Mouse (Mus musculus): ENCODE measurements around the gene Akr1b3. TPM values are rescaled to one million over a fixed set of nuclear protein-coding genes. Genes with fewer than 3 reads are reported as not detected.
A peak's percentile ranks its signal among the peaks of the same experiment; 100 is the strongest.
"Not testable (repeated sequence)": the region's sequence is repeated elsewhere in the genome, so short reads cannot be mapped to it uniquely, and the experiment has no call there.

Gene Akr1b3
- polyA plus RNA-seq, 1 experiment = 258 TPM

DNA sequence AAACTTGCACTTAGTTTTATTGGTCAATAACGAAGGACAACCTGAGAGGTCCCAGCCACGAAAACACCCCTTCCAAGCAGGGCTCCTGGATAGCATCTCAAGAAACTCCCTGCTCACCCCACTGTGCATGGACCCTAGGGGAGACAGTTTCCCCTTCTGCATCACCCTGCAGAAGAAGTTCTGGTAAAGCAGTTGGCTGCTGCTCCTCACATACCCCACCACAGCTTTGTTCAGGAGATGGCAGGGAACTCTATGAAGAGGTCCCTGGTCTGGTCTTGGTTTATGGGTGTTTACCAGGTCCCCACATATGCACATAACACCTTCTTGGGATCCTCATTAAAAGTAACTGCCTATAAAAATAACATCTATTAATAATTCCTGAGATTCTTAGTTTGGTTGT, 25.2 kb upstream of the Akr1b3 start:
- TF ChIP-seq POLR2A (IDR thresholded peaks at IDR 0.05; ENCODE audit: control insufficient read depth, low read depth, low read length) (no peak), CTCF (IDR thresholded peaks at IDR 0.05; ENCODE audit: control insufficient read depth, insufficient read depth, insufficient replicate concordance, low read depth, low read length) (no peak)
- Histone ChIP-seq H3K27me3 (ENCODE audit: control insufficient read depth, insufficient read depth, low read length) (no peaks in the 10 kb centered on the region), H3K4me3 (ENCODE audit: control insufficient read depth, low read depth, low read length) (no peak overlapping the region), H3K4me1 (ENCODE audit: control insufficient read depth, insufficient read depth, low read length) (peaks cover 18% of the 10 kb centered on the region), H3K36me3 (ENCODE audit: control insufficient read depth, insufficient read depth, low read length) (no peaks in the 10 kb centered on the region), H3K27ac (ENCODE audit: control insufficient read depth, insufficient read depth, low read depth, low read length) (no peak overlapping the region)

DNA sequence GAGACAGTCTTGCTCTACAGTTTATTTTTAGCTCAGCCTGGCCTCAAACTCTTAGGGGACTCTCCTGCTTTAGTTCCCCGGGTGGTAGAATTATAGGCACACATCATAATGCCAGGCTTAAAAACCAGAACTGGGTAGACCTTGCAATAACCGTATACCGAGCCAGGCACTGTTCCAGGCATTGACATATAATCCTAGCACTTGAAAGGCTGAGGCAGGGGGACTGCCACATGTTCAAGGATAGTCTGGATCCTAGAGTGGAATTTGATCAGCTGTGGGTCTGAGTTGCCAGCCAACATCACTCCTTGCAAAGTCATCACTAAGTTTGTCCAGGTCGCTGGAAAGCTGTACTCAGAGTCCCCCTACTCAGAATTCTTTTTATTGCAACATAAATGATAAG, 24.7 kb upstream of the Akr1b3 start:
- no peak overlapping the region for H3K4me3 ChIP-seq (ENCODE audit: control insufficient read depth, low read depth, low read length)
- H3K27me3 ChIP-seq (ENCODE audit: control insufficient read depth, insufficient read depth, low read length) = no peaks in the 10 kb centered on the region
- peaks cover 18% of the 10 kb centered on the region for H3K4me1 ChIP-seq (ENCODE audit: control insufficient read depth, insufficient read depth, low read length)
- H3K36me3 ChIP-seq (ENCODE audit: control insufficient read depth, insufficient read depth, low read length) = no peaks in the 10 kb centered on the region
- no peak overlapping the region for H3K27ac ChIP-seq (ENCODE audit: control insufficient read depth, insufficient read depth, low read depth, low read length)
- no peak for TF ChIP-seq CTCF (IDR thresholded peaks at IDR 0.05; ENCODE audit: control insufficient read depth, insufficient read depth, insufficient replicate concordance, low read depth, low read length)
- TF ChIP-seq POLR2A (IDR thresholded peaks at IDR 0.05; ENCODE audit: control insufficient read depth, low read depth, low read length) = no peak

DNA sequence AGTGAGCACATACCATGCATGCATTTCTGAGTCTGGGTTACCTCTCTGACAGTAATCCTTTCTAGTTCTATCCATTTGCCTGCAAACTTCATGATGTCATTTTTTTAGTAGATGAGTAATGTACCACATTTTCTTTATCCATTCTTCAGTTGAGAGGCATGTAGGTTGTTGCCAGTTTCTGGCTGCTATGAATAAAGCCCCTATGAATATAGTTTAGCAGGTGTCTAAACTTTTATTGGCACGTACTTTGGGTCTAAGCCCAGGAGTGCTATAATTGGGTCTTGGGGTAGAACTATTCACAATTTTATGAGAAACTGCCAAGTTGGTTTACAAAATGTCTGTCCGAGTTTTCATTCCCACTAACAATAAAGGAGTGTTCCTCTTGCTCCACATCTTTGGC, 20.5 kb upstream of the Akr1b3 start:
- H3K4me3 ChIP-seq (ENCODE audit: control insufficient read depth, low read depth, low read length) = no peak overlapping the region
- H3K4me1 ChIP-seq (ENCODE audit: control insufficient read depth, insufficient read depth, low read length) = no peaks in the 10 kb centered on the region
- no peaks in the 10 kb centered on the region for H3K27me3 ChIP-seq (ENCODE audit: control insufficient read depth, insufficient read depth, low read length)
- H3K36me3 ChIP-seq (ENCODE audit: control insufficient read depth, insufficient read depth, low read length) = no peaks in the 10 kb centered on the region
- TF ChIP-seq POLR2A (IDR thresholded peaks at IDR 0.05; ENCODE audit: control insufficient read depth, low read depth, low read length) = no peak
- H3K27ac ChIP-seq (ENCODE audit: control insufficient read depth, insufficient read depth, low read depth, low read length) = no peak overlapping the region

DNA sequence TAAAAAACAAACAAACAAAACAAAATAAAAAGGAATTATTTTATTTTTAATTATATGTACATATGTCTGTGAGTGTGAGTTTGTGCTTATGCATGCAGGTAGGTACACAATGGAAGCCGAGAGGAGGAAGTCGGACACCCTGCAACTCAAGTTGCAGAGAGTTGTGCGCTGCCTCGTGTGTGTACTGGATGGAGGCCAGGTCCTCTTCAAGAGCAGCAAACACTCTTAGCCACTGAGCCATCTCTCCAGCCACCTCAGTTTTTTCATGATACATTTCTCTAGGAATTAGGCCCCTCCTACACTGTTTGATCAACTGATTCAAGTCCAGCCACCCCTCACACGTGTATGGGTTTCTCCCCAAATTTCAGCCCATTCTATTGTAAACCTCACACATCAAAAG, 17.4 kb upstream of the Akr1b3 start:
- Histone ChIP-seq H3K4me3 (ENCODE audit: control insufficient read depth, low read depth, low read length) (no peak overlapping the region), H3K27me3 (ENCODE audit: control insufficient read depth, insufficient read depth, low read length) (no peaks in the 10 kb centered on the region), H3K4me1 (ENCODE audit: control insufficient read depth, insufficient read depth, low read length) (peaks cover 2% of the 10 kb centered on the region), H3K27ac (ENCODE audit: control insufficient read depth, insufficient read depth, low read depth, low read length) (no peak overlapping the region), H3K36me3 (ENCODE audit: control insufficient read depth, insufficient read depth, low read length) (no peaks in the 10 kb centered on the region)
- TF ChIP-seq CTCF (IDR thresholded peaks at IDR 0.05; ENCODE audit: control insufficient read depth, insufficient read depth, insufficient replicate concordance, low read depth, low read length) (no peak), POLR2A (IDR thresholded peaks at IDR 0.05; ENCODE audit: control insufficient read depth, low read depth, low read length) (no peak)

DNA sequence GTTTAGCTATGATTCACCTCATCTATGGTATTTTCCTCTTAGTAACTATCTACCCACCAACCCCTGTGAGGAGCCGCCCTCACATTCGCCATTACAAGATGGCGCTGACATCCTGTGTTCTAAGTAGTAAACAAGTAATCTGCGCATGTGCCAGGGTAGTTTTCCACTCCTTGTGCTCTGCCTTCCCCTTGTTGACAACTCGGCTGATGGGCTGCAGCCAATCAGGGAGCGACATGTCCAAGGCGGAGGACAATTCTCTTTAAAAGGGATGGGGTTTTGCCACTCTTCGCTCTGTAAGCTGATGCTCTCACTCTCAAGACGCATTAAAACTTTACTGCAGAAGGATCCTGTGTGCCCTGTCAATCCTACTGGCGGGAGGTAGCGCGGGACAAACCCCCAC, 14.5 kb upstream of the Akr1b3 start:
- Histone ChIP-seq H3K4me3 (ENCODE audit: control insufficient read depth, low read depth, low read length) (peak overlapping the region; percentile 38), H3K27ac (ENCODE audit: control insufficient read depth, insufficient read depth, low read depth, low read length) (peak overlapping the region; percentile 87)
- not testable (repeated sequence) for H3K36me3 ChIP-seq (ENCODE audit: control insufficient read depth, insufficient read depth, low read length)

DNA sequence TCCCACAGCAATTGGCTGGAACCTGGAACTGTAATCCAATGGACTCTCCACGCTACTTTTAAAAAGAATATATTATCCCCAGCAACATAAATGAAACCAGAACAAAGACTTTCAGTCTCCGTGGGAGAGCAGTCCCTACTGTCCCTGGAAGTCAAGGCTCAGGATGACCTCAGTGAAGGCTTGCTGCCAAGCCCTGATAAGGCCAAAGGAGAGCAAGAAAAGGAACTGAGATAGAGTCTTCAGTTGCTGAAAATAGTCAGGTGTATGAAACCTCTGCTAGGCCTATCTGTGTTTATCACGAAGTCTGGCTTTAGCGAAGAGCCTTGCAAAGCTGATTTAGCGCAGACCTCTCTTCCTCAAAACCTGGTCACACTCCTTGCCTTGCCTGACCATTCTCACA, 14.1 kb upstream of the Akr1b3 start:
- H3K4me1 ChIP-seq (ENCODE audit: control insufficient read depth, insufficient read depth, low read length) = peaks cover 2% of the 10 kb centered on the region
- H3K27me3 ChIP-seq (ENCODE audit: control insufficient read depth, insufficient read depth, low read length) = no peaks in the 10 kb centered on the region
- peak overlapping the region; percentile 38; the same call in 1 of the 2 replicates for H3K4me3 ChIP-seq (ENCODE audit: control insufficient read depth, low read depth, low read length)
- H3K27ac ChIP-seq (ENCODE audit: control insufficient read depth, insufficient read depth, low read depth, low read length) = peak overlapping the region; percentile 87
- no peaks in the 10 kb centered on the region for H3K36me3 ChIP-seq (ENCODE audit: control insufficient read depth, insufficient read depth, low read length)
- TF ChIP-seq POLR2A (IDR thresholded peaks at IDR 0.05; ENCODE audit: control insufficient read depth, low read depth, low read length) (no peak), CTCF (IDR thresholded peaks at IDR 0.05; ENCODE audit: control insufficient read depth, insufficient read depth, insufficient replicate concordance, low read depth, low read length) (no peak)

More for the DNA sequence above, 14.5 kb upstream of the Akr1b3 start:
- not testable (repeated sequence) for H3K27me3 ChIP-seq (ENCODE audit: control insufficient read depth, insufficient read depth, low read length); H3K4me1 ChIP-seq (ENCODE audit: control insufficient read depth, insufficient read depth, low read length)

DNA sequence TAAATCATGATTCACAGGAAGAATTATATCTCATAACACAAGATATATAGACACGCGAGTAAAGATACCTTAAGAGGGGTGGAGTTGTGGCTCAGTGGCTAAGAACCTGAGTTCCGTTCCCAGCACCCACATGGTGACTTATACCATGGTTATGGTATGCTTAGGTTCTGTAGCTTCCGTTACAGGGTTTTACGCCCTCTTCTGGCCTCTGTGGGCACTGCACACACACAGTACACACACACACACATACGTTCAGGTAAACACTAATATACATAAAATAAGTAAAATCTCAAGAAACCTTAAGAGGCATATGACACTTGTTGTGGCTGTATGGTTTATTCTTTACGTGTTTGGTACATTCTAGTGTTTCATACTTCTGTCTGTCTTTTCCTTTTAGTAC, 4.8 kb upstream of the Akr1b3 start:
- Histone ChIP-seq H3K36me3 (ENCODE audit: control insufficient read depth, insufficient read depth, low read length) (no peaks in the 10 kb centered on the region), H3K27me3 (ENCODE audit: control insufficient read depth, insufficient read depth, low read length) (no peaks in the 10 kb centered on the region), H3K4me1 (ENCODE audit: control insufficient read depth, insufficient read depth, low read length) (no peaks in the 10 kb centered on the region), H3K4me3 (ENCODE audit: control insufficient read depth, low read depth, low read length) (no peak overlapping the region), H3K27ac (ENCODE audit: control insufficient read depth, insufficient read depth, low read depth, low read length) (no peak overlapping the region)
- TF ChIP-seq POLR2A (IDR thresholded peaks at IDR 0.05; ENCODE audit: control insufficient read depth, low read depth, low read length) = no peak
- TF ChIP-seq CTCF (IDR thresholded peaks at IDR 0.05; ENCODE audit: control insufficient read depth, insufficient read depth, insufficient replicate concordance, low read depth, low read length) = no peak

DNA sequence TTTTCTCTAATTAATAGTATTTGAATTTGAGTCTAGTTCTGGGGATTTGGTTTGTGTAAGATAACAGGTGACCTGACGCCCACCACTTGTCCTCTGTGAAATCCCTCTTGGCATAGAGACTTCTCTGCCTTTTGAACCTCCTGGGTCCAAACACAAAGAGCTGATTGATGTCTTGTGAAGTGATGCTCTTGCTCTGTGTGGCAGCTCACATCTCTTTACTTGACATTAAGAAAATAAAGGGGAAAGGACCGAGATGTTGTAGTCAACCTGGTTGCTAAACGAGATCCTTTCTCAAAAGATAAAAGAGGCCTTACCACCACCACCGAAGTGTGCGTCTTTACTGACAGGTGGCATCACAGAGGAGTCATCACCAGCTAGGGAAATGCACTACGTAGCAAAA, 1.4 kb upstream of the Akr1b3 start:
- no peak for TF ChIP-seq CTCF (IDR thresholded peaks at IDR 0.05; ENCODE audit: control insufficient read depth, insufficient read depth, insufficient replicate concordance, low read depth, low read length)
- no peak for TF ChIP-seq POLR2A (IDR thresholded peaks at IDR 0.05; ENCODE audit: control insufficient read depth, low read depth, low read length)

More for the DNA sequence above, 1.4 kb upstream of the Akr1b3 start:
- Histone ChIP-seq H3K4me3 (ENCODE audit: control insufficient read depth, low read depth, low read length) (no peak overlapping the region), H3K36me3 (ENCODE audit: control insufficient read depth, insufficient read depth, low read length) (no peaks in the 10 kb centered on the region), H3K27ac (ENCODE audit: control insufficient read depth, insufficient read depth, low read depth, low read length) (no peak overlapping the region), H3K4me1 (ENCODE audit: control insufficient read depth, insufficient read depth, low read length) (peaks cover 3% of the 10 kb centered on the region), H3K27me3 (ENCODE audit: control insufficient read depth, insufficient read depth, low read length) (no peaks in the 10 kb centered on the region)
